Mouse (Mus musculus) gastrocnemius, postnatal 36 days (tissue): ENCODE measurements around the gene Cd79b. TPM values are rescaled to one million over a fixed set of nuclear protein-coding genes. Genes with fewer than 3 reads are reported as not detected.
A peak's percentile ranks its signal among the peaks of the same experiment; 100 is the strongest.

Experiments
- DNase-seq, 2 experiments: peaks; one replicate each; pipeline ENCODE4 v3.0.0; 2022
- intact Hi-C: fragments of 180-260 bp; cut with DNase I; formaldehyde crosslinking; loops from one replicate; pipeline ENCODE4 v1.15.1; 2025
- total RNA-seq, 2 experiments: library from RNA; stranded (reverse); gene quantifications; 2 replicates each; pipeline ENCODE4 v1.2.3; 2021

Cd79b gene
- total RNA-seq, 2 experiments from 2014 or later, result 0.30 to 0.43 TPM

GRCm38 (mm10) chr11:106276454-106276853 lies 38.1 kb downstream of the Cd79b start, which contains the start of gene Tcam1:
Gene Tcam1, plus strand, starts transcription at chr11:106276672.
- DNase-seq, result peak; percentile 89 to 92
- intact Hi-C loops, result no loop called here

DNA sequence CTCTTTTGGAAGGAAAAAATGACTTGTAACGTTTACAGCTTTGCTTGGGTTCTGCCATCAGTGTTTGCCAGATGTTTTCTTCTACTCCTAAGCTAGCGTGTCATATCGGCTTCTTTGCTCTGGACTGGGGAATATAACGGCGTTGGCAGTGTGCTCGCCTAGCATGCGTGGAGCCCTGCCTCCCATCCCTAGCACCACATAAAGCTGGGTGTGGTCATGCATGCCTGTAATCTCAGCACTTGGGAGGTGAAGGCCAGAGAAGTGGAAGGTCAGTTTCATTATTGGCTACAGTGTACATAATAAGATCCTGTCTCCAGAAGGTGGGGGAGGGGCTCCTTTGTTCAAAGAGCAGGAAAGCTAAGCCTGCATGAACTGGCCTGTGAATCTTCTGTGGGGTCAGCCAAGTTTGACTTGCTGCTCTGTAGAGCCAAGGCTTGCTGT lies 39.6 kb downstream of the Cd79b start:
- intact Hi-C loops, result no loop called here
- no peak for DNase-seq

GRCm38 (mm10) chr11:106274374-106274773 lies 40.2 kb downstream of the Cd79b start:
- intact Hi-C loops, result no loop called here
- no peak for DNase-seq

- no peak for DNase-seq
- intact Hi-C loops, result loop anchor here (2.0 kb wide), 1 partner anchor 17 kb away; the partner anchor contains the start of genes Ftsj3 and Psmc5
Measured at GRCm38 (mm10) chr11:106273811-106274210, 40.8 kb downstream of the Cd79b start.

DNA sequence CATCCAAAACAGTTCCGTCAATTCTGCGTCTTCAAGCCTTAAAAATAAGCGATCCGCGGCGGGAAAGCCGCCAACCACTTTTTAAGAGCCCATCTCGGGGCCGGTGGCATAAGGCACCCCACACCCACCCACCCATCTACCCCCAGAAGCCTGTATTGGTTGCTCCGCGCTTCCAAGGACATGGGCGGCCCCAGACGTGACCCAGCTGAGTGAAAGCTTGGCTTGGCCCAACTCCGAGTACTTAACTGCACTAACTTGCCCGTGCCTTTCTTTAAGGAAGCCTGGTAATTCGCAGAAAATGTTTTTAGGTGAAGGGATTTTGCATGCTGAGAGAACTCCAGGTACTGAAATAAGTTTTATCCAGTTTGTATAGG lies 41.3 kb downstream of the Cd79b start:
- intact Hi-C loops, result loop anchor here (2.0 kb wide), 1 partner anchor 16 kb away; the partner anchor contains the start of genes Ftsj3 and Psmc5
- DNase-seq, result no peak

- intact Hi-C loops, result loop anchor here (2.0 kb wide), 1 partner anchor 16 kb away; the partner anchor contains the start of genes Ftsj3 and Psmc5
Measured at GRCm38 (mm10) chr11:106272644-106273310, 41.8 kb downstream of the Cd79b start, which contains the start of gene Smarcd2. Gene Smarcd2, minus strand, starts transcription at chr11:106272972.

DNA sequence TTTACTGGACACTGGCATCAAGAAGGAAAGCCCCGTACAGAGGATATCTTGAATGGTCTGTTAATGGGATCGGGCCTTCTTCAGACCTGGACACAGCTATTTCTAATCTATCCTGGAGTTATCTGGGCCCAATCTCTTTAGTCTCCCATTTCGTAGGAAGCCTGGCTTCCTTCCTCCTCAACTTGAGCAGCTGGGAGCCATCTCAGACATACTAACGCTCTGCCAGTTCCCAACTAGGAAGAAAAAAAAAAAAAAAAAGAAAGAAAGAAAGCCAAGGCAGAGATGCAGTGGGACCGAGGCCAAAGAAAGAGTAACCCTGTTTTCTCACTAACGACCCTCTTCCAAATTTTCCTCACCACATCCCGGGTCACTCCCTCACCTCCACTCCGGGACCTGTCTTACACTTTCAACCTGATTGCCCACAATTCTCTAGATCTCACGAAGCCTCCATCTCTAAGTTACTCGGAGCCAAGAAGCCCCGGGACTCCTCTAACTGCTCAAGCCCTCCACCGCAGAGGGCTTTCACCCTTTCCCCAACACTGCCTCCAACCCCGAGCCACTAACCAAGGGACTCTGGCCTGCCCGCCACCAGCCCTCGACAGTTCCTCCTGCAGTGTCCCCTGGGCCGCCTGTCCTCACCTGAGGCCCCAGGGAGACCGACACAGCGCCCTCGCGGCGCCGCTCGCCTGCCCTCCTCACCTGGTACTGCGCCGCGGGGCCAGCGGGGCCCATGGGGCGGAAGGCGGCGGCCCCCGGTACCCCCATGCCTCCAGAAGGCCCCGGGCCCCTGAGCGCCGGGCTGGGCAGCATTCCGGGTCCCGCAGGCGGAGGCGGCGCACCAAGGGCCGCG lies 42.5 kb downstream of the Cd79b start:
- intact Hi-C loops, result loop anchor here (2.0 kb wide), 1 partner anchor 15 kb away; the partner anchor contains the start of genes Ftsj3 and Psmc5
- DNase-seq, result peak in 1 of 2 experiments; percentile 56

More at GRCm38 (mm10) chr11:106272644-106273310, 41.8 kb downstream of the Cd79b start, which contains the start of gene Smarcd2:
- DNase-seq, result peak; percentile 98 to 100

DNA sequence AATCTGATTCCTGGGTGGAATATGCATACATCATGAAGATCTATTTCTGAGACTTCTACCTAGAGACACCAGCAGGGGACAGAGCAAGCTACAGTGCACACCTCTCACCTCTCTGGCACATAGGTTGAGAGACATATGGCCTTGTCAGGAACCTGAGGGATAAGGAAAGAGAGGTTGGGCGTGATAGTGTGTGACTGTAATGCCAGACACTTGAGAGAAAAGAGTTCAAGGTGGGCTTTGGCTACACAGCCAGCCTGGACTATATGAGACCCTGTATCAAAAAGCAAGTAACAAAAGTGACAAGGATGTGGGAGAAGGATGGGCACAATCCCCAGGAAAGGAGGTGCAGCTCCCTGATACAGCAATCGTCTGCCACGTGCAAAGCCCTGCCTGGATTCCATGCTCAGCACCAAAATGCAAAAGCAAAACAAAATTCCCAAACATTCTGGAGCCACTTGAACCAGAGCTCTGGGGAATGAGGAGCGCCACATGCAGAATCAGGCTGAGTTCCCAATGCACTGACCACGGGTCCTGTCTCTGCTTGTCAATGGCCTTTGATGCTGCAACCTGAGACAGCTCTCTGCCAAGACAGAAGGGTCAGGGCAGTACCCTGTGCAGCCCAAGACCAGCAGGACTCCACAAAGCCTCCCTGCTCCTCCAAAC lies 43.3 kb downstream of the Cd79b start:
- intact Hi-C loops, result no loop called here
- DNase-seq, result no peak

DNA sequence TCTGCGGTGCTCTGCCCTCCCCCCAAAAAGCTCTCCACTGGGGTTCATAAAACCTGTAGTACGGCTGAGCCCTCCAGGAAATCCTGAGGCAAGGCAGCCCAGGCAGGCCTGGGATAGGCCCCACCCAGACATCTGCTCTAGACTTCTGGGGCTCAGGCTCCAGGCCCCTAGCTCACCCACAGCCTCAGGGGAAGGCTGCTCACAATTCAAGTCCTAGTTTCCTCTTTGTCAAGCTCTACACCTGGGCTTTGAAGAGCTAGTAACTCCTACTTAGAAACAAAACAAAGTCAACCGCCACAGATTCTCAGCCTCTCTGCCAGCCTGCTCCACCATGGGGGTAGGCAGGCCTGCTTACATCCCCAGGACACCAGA lies 45.5 kb downstream of the Cd79b start:
- intact Hi-C loops, result no loop called here
- DNase-seq, result peak in 1 of 2 experiments; percentile 43

GRCm38 (mm10) chr11:106268326-106269059 lies 46.1 kb downstream of the Cd79b start:
- peak; percentile 86 to 92 for DNase-seq
- intact Hi-C loops, result no loop called here

GRCm38 (mm10) chr11:106267871-106268270 lies 46.7 kb downstream of the Cd79b start:
- intact Hi-C loops, result no loop called here
- no peak for DNase-seq

DNA sequence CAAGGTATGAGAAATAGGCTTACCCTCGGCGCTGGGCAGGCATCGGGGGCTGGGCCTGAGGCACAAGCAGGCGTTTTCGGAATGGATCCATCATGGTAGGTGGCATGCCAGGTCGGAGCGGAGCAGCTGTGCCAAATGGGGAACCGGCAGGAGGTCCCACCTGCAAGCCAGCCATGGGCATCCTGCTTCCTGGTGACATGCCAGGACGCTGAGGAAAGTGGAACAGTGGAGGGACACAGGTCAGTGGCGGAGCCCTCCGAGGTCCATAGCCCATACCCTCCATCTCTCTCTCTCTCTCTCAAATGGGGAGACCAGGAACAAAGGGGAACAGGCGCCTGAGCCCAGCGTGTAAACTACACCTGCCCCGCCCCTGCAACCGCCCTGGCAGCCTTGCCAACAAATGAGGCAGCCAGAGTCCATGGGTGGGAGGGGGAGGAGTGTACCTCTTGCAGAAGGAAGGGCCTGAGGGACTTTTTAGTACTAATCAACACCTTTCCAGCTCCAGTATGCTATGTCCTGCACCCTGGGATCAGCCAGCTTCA lies 47.2 kb downstream of the Cd79b start:
- intact Hi-C loops, result no loop called here
- DNase-seq, result peak in 1 of 2 experiments; percentile 57

- no peak for DNase-seq
Measured at GRCm38 (mm10) chr11:106266431-106266830, 48.1 kb downstream of the Cd79b start.

GRCm38 (mm10) chr11:106265570-106265969 lies 49.0 kb downstream of the Cd79b start:
- no peak for DNase-seq
- intact Hi-C loops, result no loop called here

More at GRCm38 (mm10) chr11:106266431-106266830, 48.1 kb downstream of the Cd79b start:
- intact Hi-C loops, result no loop called here

DNA sequence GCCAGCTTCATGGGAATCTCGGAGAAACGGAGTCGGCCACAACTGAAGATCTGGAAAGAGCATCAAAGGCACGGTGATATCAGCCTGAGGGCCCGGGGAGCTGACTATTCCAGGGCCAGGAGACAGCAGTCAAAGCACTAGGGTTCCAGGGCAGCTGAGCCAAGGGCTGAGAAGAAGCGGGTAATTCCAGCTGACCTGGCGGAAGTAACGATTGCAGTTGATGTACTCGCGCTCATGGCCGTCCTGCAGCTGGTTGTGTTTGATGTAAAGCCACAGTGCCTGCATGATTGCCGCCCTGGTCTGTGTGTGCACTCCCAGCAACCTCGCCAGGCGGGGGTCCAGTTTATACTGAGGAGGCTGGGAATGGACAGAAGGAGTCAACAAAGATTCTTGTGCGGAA lies 49.6 kb downstream of the Cd79b start:
- DNase-seq, result no peak
- intact Hi-C loops, result no loop called here

DNA sequence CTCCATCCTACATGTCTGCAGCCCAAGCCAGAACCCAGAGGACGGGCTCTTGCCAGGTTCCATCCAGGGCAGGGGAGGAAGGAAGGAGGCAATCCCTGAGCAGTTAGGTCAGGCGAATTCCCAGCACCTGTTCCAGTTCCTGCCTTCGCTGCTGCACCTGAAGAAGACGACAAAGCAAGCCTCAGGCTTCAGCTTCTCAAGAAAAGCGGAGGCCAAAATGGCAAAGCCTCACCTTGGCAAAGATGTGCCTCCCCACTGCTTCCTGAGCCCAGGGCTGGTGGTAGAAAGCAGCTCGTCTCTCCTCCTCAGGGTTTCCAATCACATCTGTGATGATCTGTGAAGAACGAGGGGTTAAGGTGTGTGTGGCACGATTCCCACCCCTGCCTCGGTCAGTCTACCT lies 50.6 kb downstream of the Cd79b start:
- intact Hi-C loops, result no loop called here

More for the DNA sequence above, 50.6 kb downstream of the Cd79b start:
- DNase-seq, result no peak
